Mouse (Mus musculus) liver, embryonic 14.5 days (tissue): ENCODE measurements around the gene Gzmd.
"Not testable (repeated sequence)": the region's sequence is repeated elsewhere in the genome, so short reads cannot be mapped to it uniquely, and the experiment has no call there.

Experiments used
- CTCF ChIP-seq: IDR thresholded peaks from 2 replicates; pipeline ENCODE4 v1.5.1; 2016; ENCODE audit warnings: antibody characterized with exemption, low read depth, control low read depth
- EP300 ChIP-seq: IDR thresholded peaks from 2 replicates; pipeline ENCODE4 v1.6.1; 2016; ENCODE audit warnings: antibody characterized with exemption, low read depth

DNA sequence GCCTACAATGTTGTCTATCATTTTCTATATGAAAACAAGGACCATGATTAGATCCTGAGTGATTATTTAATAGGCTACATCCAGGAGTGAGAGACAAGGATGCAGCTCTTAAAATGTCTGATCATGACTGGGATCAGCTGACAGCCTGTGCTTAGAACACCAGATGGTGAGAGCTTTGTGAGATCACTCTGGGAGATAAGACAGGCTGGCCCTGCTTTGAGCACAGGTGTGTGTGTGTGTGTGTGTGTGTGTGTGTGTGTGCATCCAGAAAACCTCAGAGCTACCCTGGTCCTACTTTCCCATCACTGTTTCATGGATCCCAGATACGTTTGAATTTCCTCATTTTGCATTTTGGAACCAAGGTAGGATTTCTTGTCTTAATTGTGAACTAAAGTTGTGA lies 1.3 kb upstream of the Gzmd start:
- TF ChIP-seq CTCF, EP300: not testable (repeated sequence)
